Mouse (Mus musculus): ENCODE results near the gene Samd15. TPM values are rescaled to one million over a fixed set of nuclear protein-coding genes. Genes with fewer than 3 reads are reported as not detected.

Samd15 gene
- polyA plus RNA-seq, 1 experiment: 0.26 TPM

GRCm38 (mm10) chr12:87226801-87227200 is 27.3 kb downstream of the Samd15 start:
- Histone ChIP-seq H3K36me3 (replicated peaks; ENCODE audit: low read length) (no peaks in the 10 kb centered on the region), H3K4me1 (peaks cover 47% of the 10 kb centered on the region), H3K27me3 (replicated peaks) (no peaks in the 10 kb centered on the region), H3K9me3 (peaks cover 6% of the 10 kb centered on the region), H3K4me3 (replicated peaks) (no peak overlapping the region)
- TF ChIP-seq GATA1 (IDR thresholded peaks at IDR 0.05; ENCODE audit: borderline replicate concordance, low read length) (no peak), FLI1 (IDR thresholded peaks at IDR 0.05; ENCODE audit: low read length) (no peak)

GRCm38 (mm10) chr12:87229633-87230032 is 30.1 kb downstream of the Samd15 start:
- no peak overlapping the region for H3K4me3 ChIP-seq (replicated peaks)
- H3K36me3 ChIP-seq (replicated peaks; ENCODE audit: low read length): no peaks in the 10 kb centered on the region
- peaks cover 6% of the 10 kb centered on the region for H3K9me3 ChIP-seq
- no peaks in the 10 kb centered on the region for H3K27me3 ChIP-seq (replicated peaks)
- peaks cover 23% of the 10 kb centered on the region for H3K4me1 ChIP-seq
- TF ChIP-seq GATA1 (IDR thresholded peaks at IDR 0.05; ENCODE audit: borderline replicate concordance, low read length): no peak
- TF ChIP-seq FLI1 (IDR thresholded peaks at IDR 0.05; ENCODE audit: low read length): no peak

- TF ChIP-seq FLI1 (IDR thresholded peaks at IDR 0.05; ENCODE audit: low read length): no peak
- no peak for TF ChIP-seq GATA1 (IDR thresholded peaks at IDR 0.05; ENCODE audit: borderline replicate concordance, low read length)
- Histone ChIP-seq H3K4me1 (peaks cover 15% of the 10 kb centered on the region), H3K27me3 (replicated peaks) (no peaks in the 10 kb centered on the region), H3K9me3 (peaks cover 7% of the 10 kb centered on the region), H3K4me3 (replicated peaks) (no peak overlapping the region), H3K36me3 (replicated peaks; ENCODE audit: low read length) (no peaks in the 10 kb centered on the region)
Observed at GRCm38 (mm10) chr12:87230379-87230895, 30.9 kb downstream of the Samd15 start.

GRCm38 (mm10) chr12:87236882-87237483 is 37.5 kb downstream of the Samd15 start:
- Histone ChIP-seq H3K9me3 (peaks cover 4% of the 10 kb centered on the region), H3K27me3 (replicated peaks) (no peaks in the 10 kb centered on the region), H3K36me3 (replicated peaks; ENCODE audit: low read length) (peaks cover 39% of the 10 kb centered on the region), H3K4me3 (replicated peaks) (no peak overlapping the region), H3K4me1 (peaks cover 13% of the 10 kb centered on the region; the same call in 1 of the 2 replicates)
- no peak for TF ChIP-seq FLI1 (IDR thresholded peaks at IDR 0.05; ENCODE audit: low read length)
- no peak for TF ChIP-seq GATA1 (IDR thresholded peaks at IDR 0.05; ENCODE audit: borderline replicate concordance, low read length)

GRCm38 (mm10) chr12:87238632-87239031 is 39.1 kb downstream of the Samd15 start, which contains the start of gene Noxred1:
TSS of gene Noxred1 (minus strand) at chr12:87238732.
- Histone ChIP-seq H3K4me1 (peaks cover 13% of the 10 kb centered on the region; the same call in 1 of the 2 replicates), H3K27me3 (replicated peaks) (no peaks in the 10 kb centered on the region), H3K36me3 (replicated peaks; ENCODE audit: low read length) (peaks cover 53% of the 10 kb centered on the region), H3K4me3 (replicated peaks) (no peak within 1 kb of the TSS), H3K9me3 (peaks cover 4% of the 10 kb centered on the region)
- TF ChIP-seq GATA1 (IDR thresholded peaks at IDR 0.05; ENCODE audit: borderline replicate concordance, low read length) (no peak), FLI1 (IDR thresholded peaks at IDR 0.05; ENCODE audit: low read length) (no peak)

GRCm38 (mm10) chr12:87250161-87250560 is 50.6 kb downstream of the Samd15 start:
- H3K4me1 ChIP-seq: no peaks in the 10 kb centered on the region
- peaks cover 88% of the 10 kb centered on the region for H3K36me3 ChIP-seq (replicated peaks; ENCODE audit: low read length)
- H3K27me3 ChIP-seq (replicated peaks): no peaks in the 10 kb centered on the region
- H3K9me3 ChIP-seq: no peaks in the 10 kb centered on the region
- TF ChIP-seq FLI1 (IDR thresholded peaks at IDR 0.05; ENCODE audit: low read length): no peak
- TF ChIP-seq GATA1 (IDR thresholded peaks at IDR 0.05; ENCODE audit: borderline replicate concordance, low read length): no peak
- H3K4me3 ChIP-seq (replicated peaks): no peak overlapping the region

- TF ChIP-seq FLI1 (IDR thresholded peaks at IDR 0.05; ENCODE audit: low read length) (no peak), GATA1 (IDR thresholded peaks at IDR 0.05; ENCODE audit: borderline replicate concordance, low read length) (no peak)
- Histone ChIP-seq H3K36me3 (replicated peaks; ENCODE audit: low read length) (peaks cover 94% of the 10 kb centered on the region), H3K27me3 (replicated peaks) (no peaks in the 10 kb centered on the region), H3K4me3 (replicated peaks) (no peak overlapping the region), H3K9me3 (no peaks in the 10 kb centered on the region), H3K4me1 (peaks cover 13% of the 10 kb centered on the region)
Observed at GRCm38 (mm10) chr12:87253878-87254277, 54.4 kb downstream of the Samd15 start.

- Histone ChIP-seq H3K27me3 (replicated peaks) (no peaks in the 10 kb centered on the region), H3K36me3 (replicated peaks; ENCODE audit: low read length) (peaks cover 91% of the 10 kb centered on the region), H3K4me3 (replicated peaks) (no peak overlapping the region), H3K4me1 (peaks cover 13% of the 10 kb centered on the region), H3K9me3 (no peaks in the 10 kb centered on the region)
- TF ChIP-seq GATA1 (IDR thresholded peaks at IDR 0.05; ENCODE audit: borderline replicate concordance, low read length) (no peak), FLI1 (IDR thresholded peaks at IDR 0.05; ENCODE audit: low read length) (no peak)
Observed at GRCm38 (mm10) chr12:87256629-87257028, 57.1 kb downstream of the Samd15 start.

- no peak for TF ChIP-seq FLI1 (IDR thresholded peaks at IDR 0.05; ENCODE audit: low read length)
- no peak for TF ChIP-seq GATA1 (IDR thresholded peaks at IDR 0.05; ENCODE audit: borderline replicate concordance, low read length)
- Histone ChIP-seq H3K27me3 (replicated peaks) (no peaks in the 10 kb centered on the region), H3K4me1 (peaks cover 25% of the 10 kb centered on the region), H3K36me3 (replicated peaks; ENCODE audit: low read length) (peaks cover 81% of the 10 kb centered on the region), H3K4me3 (replicated peaks) (no peak overlapping the region), H3K9me3 (no peaks in the 10 kb centered on the region)
Observed at GRCm38 (mm10) chr12:87260562-87260961, 61.0 kb downstream of the Samd15 start.

Other genes starting within 250 kb of the Samd15 start
- gene Zdhhc22, start 209.3 kb upstream of the Samd15 start, polyA plus RNA-seq (2012; ENCODE audit: insufficient read depth, low replicate concordance): not detected in 2 replicates
- 0.08 TPM in 1 of 2 replicates, not detected in the other for gene Tmem63c, start 178.4 kb upstream of the Samd15 start, polyA plus RNA-seq (2012; ENCODE audit: insufficient read depth, low replicate concordance)
- gene Ngb, start 97.2 kb upstream of the Samd15 start, polyA plus RNA-seq (2012; ENCODE audit: insufficient read depth, low replicate concordance): not detected in 2 replicates
- gene Gstz1, start 52.6 kb upstream of the Samd15 start, polyA plus RNA-seq (2012; ENCODE audit: insufficient read depth, low replicate concordance): 2.2 and 3.2 TPM in 2 replicates
- 1.4 and 2.0 TPM in 2 replicates for gene Pomt2, start 51.8 kb upstream of the Samd15 start, polyA plus RNA-seq (2012; ENCODE audit: insufficient read depth, low replicate concordance)
- 0.38 TPM in 1 of 2 replicates, not detected in the other for gene Tmed8, start 731 bp downstream of the Samd15 start, polyA plus RNA-seq (2012; ENCODE audit: insufficient read depth, low replicate concordance)
- not detected in 2 replicates for gene Noxred1, start 39.0 kb downstream of the Samd15 start, polyA plus RNA-seq (2012; ENCODE audit: insufficient read depth, low replicate concordance)
- 2.2 and 3.4 TPM in 2 replicates for gene Vipas39, start 66.5 kb downstream of the Samd15 start, polyA plus RNA-seq (2012; ENCODE audit: insufficient read depth, low replicate concordance)
- 21.3 and 90.4 TPM in 2 replicates for gene Ahsa1, start 66.8 kb downstream of the Samd15 start, polyA plus RNA-seq (2012; ENCODE audit: insufficient read depth, low replicate concordance)
- gene Ism2, start 100.0 kb downstream of the Samd15 start, polyA plus RNA-seq (2012; ENCODE audit: insufficient read depth, low replicate concordance): 0.04 TPM in 1 of 2 replicates, not detected in the other
- 5.6 and 44.0 TPM in 2 replicates for gene Sptlc2, start 188.6 kb downstream of the Samd15 start, polyA plus RNA-seq (2012; ENCODE audit: insufficient read depth, low replicate concordance)
- gene Slirp, start 244.2 kb downstream of the Samd15 start, polyA plus RNA-seq (2012; ENCODE audit: insufficient read depth, low replicate concordance): 2.9 TPM in 1 of 2 replicates, not detected in the other
- gene Alkbh1, start 244.3 kb downstream of the Samd15 start, polyA plus RNA-seq (2012; ENCODE audit: insufficient read depth, low replicate concordance): 36.7 and 132 TPM in 2 replicates